Mouse (Mus musculus) liver, embryonic 14.5 days (tissue): ENCODE results near the gene Atp11a. TPM values are rescaled to one million over a fixed set of nuclear protein-coding genes. Genes with fewer than 3 reads are reported as not detected.

Source experiments
- ATAC-seq: fragments of 200-750 bp; cut with Nextera tagmentation; 2 replicates; pipeline ENCODE4 v1.8.0; 2017; ENCODE audit warnings: moderate number of reproducible peaks, mild to moderate bottlenecking, moderate library complexity; ENCODE audit not compliant: insufficient read depth
- DNase-seq, 3 experiments: peaks; one replicate each; pipeline ENCODE4 v3.0.0-alpha.2; 2012 to 2013; ENCODE audit warnings: low read depth in 3 of 3, low spot score in 3 of 3
- H3K27ac ChIP-seq: fragments of 300-500 bp; sonication (generic); 2 replicates; pipeline ENCODE4 v1.5.1; 2014; ENCODE audit warnings: moderate library complexity, mild to moderate bottlenecking, control low read depth, inconsistent platforms
- H3K27me3 ChIP-seq: fragments of 300-500 bp; sonication (generic); 2 replicates; pipeline ENCODE4 v1.6.1; 2014; ENCODE audit warnings: mild to moderate bottlenecking, low read length, moderate library complexity; ENCODE audit not compliant: control insufficient read depth, insufficient read depth
- H3K36me3 ChIP-seq: fragments of 300-500 bp; sonication (generic); replicated peaks from 2 replicates; pipeline ENCODE4 v1.6.1; 2014; ENCODE audit warnings: low read depth; ENCODE audit not compliant: control insufficient read depth, insufficient read depth
- H3K4me1 ChIP-seq, 2 experiments: fragments of 200-500 bp in 1 of 2; fragments of 300-500 bp in 1 of 2; sonication (generic) in 1 of 2; replicated peaks; 2 replicates each; pipeline ENCODE4 v1.6.1; 2012 to 2014; ENCODE audit warnings: antibody characterized with exemption in 1 of 2, inconsistent platforms in 1 of 2, low read length in 1 of 2; ENCODE audit not compliant: control insufficient read depth in 2 of 2, insufficient read depth in 2 of 2
- H3K4me2 ChIP-seq: fragments of 300-500 bp; sonication (generic); 2 replicates; pipeline ENCODE4 v1.6.1; 2014; ENCODE audit warnings: low read depth, mild to moderate bottlenecking, control low read depth, moderate library complexity
- H3K4me3 ChIP-seq, 2 experiments: fragments of 200-500 bp in 1 of 2; fragments of 300-500 bp in 1 of 2; sonication (generic) in 1 of 2; 2 replicates each; pipeline ENCODE4 v1.5.1; 2012 to 2014; ENCODE audit warnings: low read depth in 2 of 2, low read length in 2 of 2, mild to moderate bottlenecking in 2 of 2, control low read depth in 1 of 2, inconsistent platforms in 1 of 2, moderate library complexity in 1 of 2; ENCODE audit not compliant: insufficient read depth in 1 of 2
- H3K9ac ChIP-seq: fragments of 300-500 bp; sonication (generic); replicated peaks from 2 replicates; pipeline ENCODE4 v1.6.1; 2014; ENCODE audit warnings: mild to moderate bottlenecking, control low read depth, moderate library complexity
- H3K9me3 ChIP-seq: fragments of 300-500 bp; sonication (generic); 2 replicates; pipeline ENCODE4 v1.6.1; 2016; ENCODE audit warnings: low read length, mixed read lengths; ENCODE audit not compliant: control insufficient read depth
- CTCF ChIP-seq: IDR thresholded peaks from 2 replicates; pipeline ENCODE4 v1.5.1; 2016; ENCODE audit warnings: antibody characterized with exemption, low read depth, control low read depth
- EP300 ChIP-seq: IDR thresholded peaks from 2 replicates; pipeline ENCODE4 v1.6.1; 2016; ENCODE audit warnings: antibody characterized with exemption, low read depth
- WGBS: fragments of 180-500 bp; shearing (Covaris S2); extraction: QIAGEN DNeasy Blood & Tissue Kit; methylation state at CpG from one replicate; pipeline ENCODE4 v1.1.7; 2014; ENCODE audit not compliant: insufficient replicate concordance; 5-methylcytosine and 5-hydroxymethylcytosine counted together
- polyA plus RNA-seq, 2 experiments: library from polyadenylated mRNA; depleted of rRNA in 1 of 2; stranded (reverse) in 1 of 2; unstranded in 1 of 2; fragments of >200 nt; fragmentation: Nextera tagmentation in 1 of 2; extraction: Ambion mirVana in 1 of 2; gene quantifications; 2 replicates each; pipeline versions ENCODE4 v1.2.1 to v1.2.3; 2012 to 2014

Atp11a gene
- polyA plus RNA-seq, 2 experiments, result 1.2 to 2.7 TPM

DNA sequence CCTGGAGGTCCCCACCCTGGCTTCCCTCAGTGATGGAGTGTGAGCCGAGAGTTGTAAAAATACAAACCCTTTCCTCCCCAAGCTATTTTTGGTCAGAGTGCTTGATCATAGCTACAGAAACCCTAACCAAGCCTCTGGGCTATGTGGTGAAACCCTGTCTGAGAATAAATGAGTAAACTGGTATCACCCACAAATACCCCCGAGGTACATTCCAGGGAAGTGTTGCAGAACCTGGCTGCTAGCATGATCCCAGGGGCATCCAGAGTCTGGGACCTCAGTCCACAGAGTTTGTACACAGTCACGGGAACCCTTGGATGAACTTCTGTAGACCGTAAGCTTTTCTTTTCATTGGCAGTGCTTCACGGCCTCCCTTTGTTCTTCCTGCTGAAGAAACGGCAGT, 3.8 kb upstream of the Atp11a start:
- H3K4me1 ChIP-seq, result no peaks in the 10 kb centered on the region
- no peak overlapping the region for H3K27ac ChIP-seq
- WGBS, result 63% methylated on average over 6 of the region's 6 CpGs
- H3K4me3 ChIP-seq, result no peak overlapping the region
- H3K9ac ChIP-seq, result no peak overlapping the region
- H3K36me3 ChIP-seq, result no peaks in the 10 kb centered on the region
- H3K27me3 ChIP-seq, result peaks cover 17% of the 10 kb centered on the region
- TF ChIP-seq EP300 (no peak), CTCF (no peak)
- DNase-seq (no peak), ATAC-seq (no peak)
- H3K4me2 ChIP-seq, result no peak overlapping the region
- no peaks in the 10 kb centered on the region for H3K9me3 ChIP-seq

DNA sequence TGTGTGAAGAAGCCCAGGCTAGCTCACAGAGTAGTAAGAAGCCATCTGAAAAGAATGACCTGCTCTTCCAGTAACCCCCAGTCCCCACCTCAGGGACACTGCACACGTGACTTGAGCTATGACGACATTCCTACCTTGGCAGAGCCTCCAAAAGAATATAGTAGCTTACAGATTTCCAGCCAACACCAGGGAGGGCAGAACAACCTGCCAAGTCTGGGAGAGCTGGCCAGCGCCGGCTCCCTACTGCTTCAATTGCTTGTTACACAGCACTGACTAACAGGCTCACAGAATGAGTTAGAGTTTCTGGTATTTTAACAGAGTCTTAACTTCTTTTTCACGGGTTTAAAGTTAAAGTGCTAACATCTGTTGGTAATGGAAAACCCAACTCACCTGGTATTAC, 2.7 kb upstream of the Atp11a start:
- Histone ChIP-seq H3K9ac (no peak overlapping the region), H3K4me2 (no peak overlapping the region), H3K9me3 (no peaks in the 10 kb centered on the region), H3K36me3 (no peaks in the 10 kb centered on the region), H3K27me3 (peaks cover 22% of the 10 kb centered on the region), H3K27ac (no peak overlapping the region), H3K4me3 (no peak overlapping the region), H3K4me1 (no peaks in the 10 kb centered on the region)
- ATAC-seq (no peak), DNase-seq (no peak)
- TF ChIP-seq CTCF (no peak), EP300 (no peak)
- 62% methylated on average over 5 of the region's 5 CpGs for WGBS

DNA sequence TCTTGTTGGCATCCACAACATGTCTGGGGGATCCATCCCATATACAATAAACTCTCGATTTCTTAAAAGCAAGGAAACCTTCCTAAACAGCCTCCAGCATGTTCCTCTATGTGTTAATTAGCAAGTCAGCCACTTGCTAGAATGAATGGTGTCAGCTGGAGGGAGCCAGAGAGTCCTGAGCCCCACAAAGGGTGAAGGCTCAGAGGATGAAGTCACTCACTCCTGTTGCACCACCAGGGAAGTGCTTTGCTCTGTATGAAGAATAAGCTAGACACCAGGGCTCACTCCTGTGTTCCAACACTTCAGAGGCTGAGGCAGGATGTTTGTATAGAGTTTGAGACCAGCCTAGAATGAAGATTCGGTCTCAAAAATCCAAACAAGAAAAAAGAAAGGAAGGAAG, 1.5 kb upstream of the Atp11a start:
- Histone ChIP-seq H3K27ac (no peak overlapping the region), H3K9ac (no peak overlapping the region), H3K4me2 (no peak overlapping the region), H3K27me3 (peaks cover 22% of the 10 kb centered on the region), H3K4me3 (no peak overlapping the region), H3K9me3 (no peaks in the 10 kb centered on the region), H3K4me1 (no peaks in the 10 kb centered on the region), H3K36me3 (no peaks in the 10 kb centered on the region)
- WGBS, result 32% methylated on average over 2 of the region's 2 CpGs
- DNase-seq (peak in 1 of 3 experiments; percentile 11), ATAC-seq (no peak)
- TF ChIP-seq CTCF (peak; percentile 42), EP300 (no peak)

DNA sequence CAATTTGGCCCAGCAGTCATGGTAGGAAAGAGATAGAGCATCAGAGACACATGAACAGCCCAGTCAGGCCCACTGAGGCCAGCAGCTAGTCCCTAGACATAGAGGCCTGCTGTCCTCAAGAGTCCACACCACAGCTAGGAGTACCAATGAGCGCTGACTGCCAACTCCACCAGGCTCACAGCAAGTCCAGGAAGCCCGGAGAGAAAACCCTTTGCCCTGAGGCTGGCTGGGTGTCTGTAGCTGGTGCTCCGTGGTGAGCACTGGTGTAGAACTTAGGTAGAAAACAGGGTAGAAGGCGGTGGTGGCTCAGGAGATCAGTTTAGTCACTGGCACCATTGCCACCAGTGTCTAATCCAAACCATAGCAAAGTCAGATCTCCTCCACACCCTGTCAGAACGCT, 988 bp upstream of the Atp11a start:
- Histone ChIP-seq H3K27me3 (peaks cover 22% of the 10 kb centered on the region), H3K36me3 (no peaks in the 10 kb centered on the region), H3K4me1 (no peaks in the 10 kb centered on the region), H3K4me3 (no peak overlapping the region), H3K9ac (no peak overlapping the region), H3K9me3 (no peaks in the 10 kb centered on the region), H3K4me2 (no peak overlapping the region), H3K27ac (no peak overlapping the region)
- TF ChIP-seq EP300 (no peak), CTCF (no peak)
- DNase-seq, result no peak
- ATAC-seq, result no peak
- 62% methylated on average over 5 of the region's 5 CpGs for WGBS

DNA sequence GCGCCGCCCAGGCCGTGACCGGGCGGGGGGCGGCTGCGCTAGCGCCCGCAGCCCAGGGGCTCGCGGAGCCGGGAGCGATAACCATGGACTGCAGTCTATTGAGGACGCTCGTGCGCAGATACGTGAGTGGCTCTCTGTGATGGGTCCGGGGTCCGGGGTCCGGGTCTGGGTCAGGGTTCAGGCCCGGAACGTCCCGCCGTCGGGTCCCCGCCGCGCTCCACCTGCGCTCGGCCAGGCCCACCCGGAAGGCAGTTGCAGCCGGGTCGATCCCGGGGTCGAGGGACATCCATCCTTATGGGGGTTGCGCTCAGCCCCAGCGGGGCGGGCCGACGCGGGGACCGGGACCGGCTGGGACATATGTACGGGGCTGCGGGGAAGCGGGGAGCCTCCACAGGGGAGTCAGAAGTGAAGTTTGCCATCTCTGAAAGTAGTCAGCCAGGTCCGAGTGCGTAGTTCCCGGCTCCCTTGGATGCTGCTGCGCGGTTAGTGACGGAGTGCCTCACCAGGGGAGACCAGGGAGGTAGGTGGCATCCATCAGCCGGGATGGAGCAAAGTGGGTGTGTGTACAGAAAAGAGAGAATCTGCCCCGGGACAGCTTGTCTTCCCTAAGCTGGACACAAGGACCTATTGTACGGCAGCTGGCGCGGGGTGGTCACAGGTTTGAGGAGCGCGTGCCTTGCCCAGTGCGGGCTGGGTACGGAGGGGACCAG, 572 bp downstream of the Atp11a start:
- WGBS, result 5% methylated on average over 57 of the region's 61 CpGs

More for the DNA sequence above, 572 bp downstream of the Atp11a start:
- Histone ChIP-seq H3K4me2 (peak overlapping the region; percentile 72), H3K9me3 (no peaks in the 10 kb centered on the region), H3K27ac (no peak overlapping the region), H3K27me3 (peaks cover 22% of the 10 kb centered on the region), H3K9ac (peak overlapping the region; percentile 40), H3K4me1 (no peaks in the 10 kb centered on the region), H3K4me3 (peak overlapping the region; percentile 52 to 62), H3K36me3 (no peaks in the 10 kb centered on the region)
- peak; percentile 13; the same call in 1 of the 2 replicates for ATAC-seq
- TF ChIP-seq CTCF (no peak), EP300 (no peak)
- DNase-seq, result no peak
